Mouse (Mus musculus) myocyte (in vitro differentiated cells): ENCODE data around the gene Sox5.

Experiments used
- E2F4 ChIP-seq: IDR thresholded peaks from one replicate; pipeline ENCODE4 v1.6.1; 2011; ENCODE audit warnings: mild to moderate bottlenecking, control low read depth, moderate library complexity; ENCODE audit not compliant: insufficient read depth
- MYOD1 ChIP-seq, 3 experiments: IDR thresholded peaks; one replicate each; pipeline ENCODE4 v1.6.1; 2011; ENCODE audit warnings: control low read depth in 2 of 3, low read depth in 2 of 3, mild to moderate bottlenecking in 2 of 3, moderate library complexity in 1 of 3; ENCODE audit not compliant: insufficient read length in 2 of 3, control insufficient read depth in 1 of 3
- POLR2A ChIP-seq: IDR thresholded peaks from one replicate; pipeline ENCODE4 v1.6.1; 2011; ENCODE audit warnings: low read depth, mild to moderate bottlenecking, control low read depth, moderate library complexity; ENCODE audit not compliant: insufficient read length
- POLR2AphosphoS2 ChIP-seq: IDR thresholded peaks from one replicate; pipeline ENCODE4 v1.6.1; 2011; ENCODE audit warnings: low read depth, control low read depth; ENCODE audit not compliant: insufficient read length
- SRF ChIP-seq: IDR thresholded peaks from one replicate; pipeline ENCODE4 v1.6.1; 2011; ENCODE audit warnings: low read depth; ENCODE audit not compliant: control insufficient read depth, insufficient read length
- TCF12 ChIP-seq: IDR thresholded peaks from one replicate; pipeline ENCODE4 v1.6.1; 2011; ENCODE audit warnings: mild to moderate bottlenecking, control low read depth; ENCODE audit not compliant: poor library complexity, insufficient read depth, severe bottlenecking
- USF1 ChIP-seq: IDR thresholded peaks from one replicate; pipeline ENCODE4 v1.6.1; 2011; ENCODE audit warnings: low read depth, mild to moderate bottlenecking, control low read depth, moderate library complexity

DNA sequence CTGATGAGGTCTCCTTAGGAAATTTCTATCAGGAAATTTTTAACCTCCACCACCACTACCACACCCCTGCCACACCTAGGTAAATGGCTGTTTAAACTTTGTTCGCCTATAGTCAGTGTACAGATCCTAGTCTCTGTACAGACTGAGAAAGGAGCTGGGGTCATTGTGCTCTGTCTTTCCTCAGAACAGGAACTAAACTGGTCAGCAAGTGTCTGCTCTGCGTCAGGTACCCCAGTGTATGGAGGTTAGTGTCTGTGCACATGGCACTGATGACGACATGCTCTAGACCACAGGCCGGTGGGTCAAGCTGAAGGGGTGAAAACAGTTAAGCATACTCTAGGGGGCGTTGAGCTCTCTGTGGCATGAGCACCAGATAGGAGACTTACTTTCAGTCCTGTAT lies 605.1 kb downstream of the Sox5 start:
- TF ChIP-seq POLR2AphosphoS2 = no peak
- TF ChIP-seq POLR2A = no peak
- no peak for TF ChIP-seq SRF
- no peak for TF ChIP-seq MYOD1 (IDR thresholded peaks at IDR 0.05; ENCODE audit: control insufficient read depth in 1 of 3, insufficient read length in 2 of 3, low read depth in 2 of 3)
- TF ChIP-seq E2F4 = no peak
- TF ChIP-seq TCF12 = no peak
- no peak for TF ChIP-seq USF1
